Mouse (Mus musculus) stomach, postnatal 0 days (tissue): Measurements from ENCODE around the gene Sgo2b.

Experiments
- CTCF ChIP-seq: IDR thresholded peaks from 2 replicates; pipeline ENCODE4 v1.5.1; 2016; ENCODE audit warnings: antibody characterized with exemption, low read depth, mild to moderate bottlenecking, moderate library complexity
- EP300 ChIP-seq: optimal IDR thresholded peaks from 2 replicates; pipeline ENCODE3; 2016; ENCODE audit warnings: antibody characterized with exemption

- no peak for TF ChIP-seq CTCF
- TF ChIP-seq EP300: no peak
Measured at GRCm38 (mm10) chr8:63876949-63877348, 75.1 kb downstream of the Sgo2b start.
